Mouse (Mus musculus): Measurements from ENCODE around the gene Pea15a.
A peak's percentile ranks its signal among the peaks of the same experiment; 100 is the strongest.

Pea15a gene

DNA sequence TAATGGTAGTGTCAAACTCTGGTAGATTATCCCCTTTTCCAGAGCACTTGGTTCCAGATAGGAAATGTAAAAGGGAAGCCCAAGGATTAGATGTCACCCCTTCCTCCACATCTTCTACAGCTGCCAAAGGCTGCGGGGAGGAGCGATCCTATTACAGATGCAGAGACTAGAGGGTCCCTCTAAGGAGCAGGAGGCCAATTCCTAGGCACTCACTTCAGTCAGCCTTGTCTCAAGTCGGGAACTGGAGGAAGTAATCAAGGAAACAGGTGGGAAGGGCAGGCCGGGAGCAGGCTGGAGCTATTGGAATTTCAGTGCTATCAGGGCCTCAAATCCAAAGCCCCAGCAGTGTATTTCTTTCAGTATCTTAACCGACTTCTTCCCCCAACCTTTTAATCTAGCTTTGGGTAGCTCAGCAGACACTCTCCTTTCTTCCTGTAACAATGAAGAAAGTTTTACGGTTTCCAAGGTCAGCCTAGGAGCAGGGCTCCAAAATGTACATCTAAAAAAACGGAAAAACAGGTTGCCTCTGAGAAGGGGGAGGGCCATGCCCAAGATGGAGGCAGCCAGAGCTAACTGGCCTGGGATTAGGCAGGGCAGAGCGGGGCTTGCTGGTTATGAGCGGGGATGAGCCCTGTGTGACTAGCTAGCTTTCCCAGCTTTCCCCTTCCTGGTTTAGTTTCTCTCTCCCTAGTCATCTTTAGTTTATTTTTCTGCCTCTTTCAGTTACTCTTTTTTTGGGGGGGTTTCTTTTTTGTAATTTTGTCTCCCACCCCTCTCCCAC, 2.4 kb downstream of the Pea15a start:
- DNase-seq: no peak

DNA sequence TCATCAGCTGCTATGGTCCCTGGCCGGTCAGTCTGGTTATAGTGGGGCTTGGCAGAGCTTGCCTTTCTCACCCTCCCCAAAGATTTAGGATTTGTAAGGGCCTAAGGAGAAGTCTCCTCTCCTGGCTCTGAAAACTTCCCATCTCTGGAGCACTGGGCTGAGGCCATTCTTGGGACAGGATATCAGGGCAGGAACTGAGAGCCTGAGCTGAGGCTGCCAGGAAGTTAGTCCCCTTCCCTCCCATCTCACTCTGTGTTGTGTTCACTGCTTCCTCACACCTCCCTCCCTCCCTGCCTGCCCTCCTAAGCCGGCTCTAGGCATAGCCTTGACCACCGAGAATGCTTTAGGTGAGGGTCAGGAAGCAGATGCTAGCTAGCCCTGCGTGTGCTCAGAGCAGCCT, 3.0 kb downstream of the Pea15a start:
- DNase-seq: no peak

DNA sequence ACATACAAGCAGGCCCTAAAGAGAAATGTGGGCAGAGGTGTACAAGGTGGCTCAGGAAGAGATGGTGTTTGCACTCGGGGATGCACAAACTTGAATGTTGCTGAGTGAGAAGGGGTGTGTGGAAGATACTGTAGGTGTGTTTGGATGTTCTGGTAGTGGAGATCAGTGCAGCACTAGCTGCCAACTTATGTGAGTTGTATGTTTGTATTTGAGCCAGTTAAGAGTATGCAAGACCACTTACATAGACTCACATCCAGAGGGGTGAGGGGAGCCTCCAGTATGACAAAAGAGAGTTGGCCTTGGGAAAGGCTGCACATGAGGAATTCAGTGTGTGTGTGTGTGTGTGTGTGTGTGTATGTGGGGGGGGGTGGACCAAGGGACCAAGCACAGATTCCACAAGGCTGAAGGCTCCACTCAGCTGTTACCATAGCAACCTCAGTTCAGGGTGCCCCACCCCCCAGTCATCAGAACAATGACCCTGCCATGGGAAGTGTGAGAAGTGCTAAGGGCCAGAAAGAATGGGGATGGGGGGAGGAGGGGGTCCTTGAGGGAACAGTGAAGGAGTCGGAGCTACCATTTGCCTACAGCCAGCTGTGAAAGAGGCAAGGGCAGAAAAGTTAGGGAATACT, 3.6 kb downstream of the Pea15a start:
- DNase-seq: no peak

- no peak for DNase-seq
These were observed 4.4 kb downstream of the Pea15a start for GRCm38 (mm10) chr1:172201967-172202880.

GRCm38 (mm10) chr1:172200871-172201447, 5.6 kb downstream of the Pea15a start:
- DNase-seq: no peak

DNA sequence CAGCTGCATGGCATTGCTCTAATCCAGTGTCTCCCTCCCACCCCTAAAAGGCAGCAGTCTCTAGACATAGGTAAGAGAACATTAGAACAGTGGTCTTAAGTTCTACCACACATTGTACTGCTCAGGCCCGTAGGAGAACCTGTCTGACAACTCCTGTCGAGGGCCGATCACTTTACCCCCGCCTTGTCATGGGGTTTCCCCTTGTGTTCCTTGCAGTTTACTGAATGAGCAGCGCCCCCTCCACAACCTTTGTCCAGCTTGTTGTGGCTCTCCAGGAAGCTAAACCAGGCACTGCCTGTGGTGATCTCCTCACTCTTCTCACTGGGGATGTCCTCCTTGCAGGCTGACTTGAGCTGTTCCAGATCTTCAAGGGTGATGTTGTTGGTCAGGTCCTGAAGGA, 6.4 kb downstream of the Pea15a start:
- DNase-seq: peak; percentile 43 to 55

DNA sequence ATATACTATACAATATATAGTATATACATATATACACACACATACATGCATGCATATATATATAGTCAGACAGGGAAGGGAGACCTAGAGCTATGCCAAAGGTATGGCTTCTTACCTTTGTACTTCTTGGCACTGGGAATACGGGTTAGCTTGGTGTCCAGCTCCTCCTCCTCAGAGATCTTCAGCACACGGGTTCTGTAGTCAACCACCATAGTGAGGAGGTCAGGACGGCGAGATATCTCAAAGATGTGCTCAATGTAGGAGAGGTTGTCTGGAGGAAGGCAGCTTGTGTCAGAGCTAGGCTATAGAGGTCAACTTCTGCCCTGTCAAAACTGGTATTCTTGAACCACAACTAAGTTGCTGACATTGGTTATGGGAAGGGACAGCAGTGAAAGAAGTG, 7.6 kb downstream of the Pea15a start:
- no peak for DNase-seq

GRCm38 (mm10) chr1:172198316-172198715, 8.3 kb downstream of the Pea15a start:
- DNase-seq: no peak

DNA sequence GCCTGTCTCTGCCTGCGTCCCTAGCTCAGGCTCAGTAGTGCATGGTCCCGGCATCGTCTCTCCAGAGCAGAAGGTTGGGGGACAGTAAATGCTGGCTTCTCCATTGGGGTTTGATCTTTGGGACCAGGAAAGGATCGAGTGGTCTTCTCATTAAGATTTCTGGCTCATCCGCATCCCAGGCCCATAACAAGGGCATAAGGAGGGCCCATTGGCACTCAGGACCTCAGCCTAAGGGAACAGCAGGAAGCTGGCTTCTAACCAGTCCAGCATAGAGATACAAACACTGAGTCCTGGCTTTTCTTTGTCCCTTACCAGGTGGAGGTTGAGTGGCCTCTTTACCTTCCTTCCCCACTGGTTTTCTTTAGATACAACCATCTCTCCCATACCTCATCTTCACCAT, 8.8 kb downstream of the Pea15a start:
- DNase-seq: no peak

DNA sequence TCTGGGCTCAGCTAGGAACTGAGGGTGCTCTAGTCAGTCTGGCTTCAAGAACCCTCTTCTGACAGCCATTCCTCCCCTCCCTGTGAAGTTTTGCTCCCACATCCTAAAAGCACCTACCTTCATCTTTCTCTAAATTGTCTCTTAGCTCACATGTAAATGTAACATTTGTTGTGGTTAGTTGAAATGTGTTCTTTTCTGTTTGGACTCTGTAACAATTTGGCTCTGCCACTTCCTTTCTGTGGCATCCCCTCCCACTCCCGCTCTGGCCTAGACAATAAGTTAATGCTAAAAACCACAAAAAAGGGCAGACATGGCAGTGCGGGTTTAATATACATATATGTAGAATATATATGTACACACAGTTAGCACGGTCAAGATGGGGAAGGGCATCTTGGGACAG, 9.5 kb downstream of the Pea15a start:
- no peak for DNase-seq

- no peak for DNase-seq
These were observed 12.2 kb downstream of the Pea15a start for GRCm38 (mm10) chr1:172194435-172194834.

GRCm38 (mm10) chr1:172192217-172192616, 14.4 kb downstream of the Pea15a start:
- no peak for DNase-seq

DNA sequence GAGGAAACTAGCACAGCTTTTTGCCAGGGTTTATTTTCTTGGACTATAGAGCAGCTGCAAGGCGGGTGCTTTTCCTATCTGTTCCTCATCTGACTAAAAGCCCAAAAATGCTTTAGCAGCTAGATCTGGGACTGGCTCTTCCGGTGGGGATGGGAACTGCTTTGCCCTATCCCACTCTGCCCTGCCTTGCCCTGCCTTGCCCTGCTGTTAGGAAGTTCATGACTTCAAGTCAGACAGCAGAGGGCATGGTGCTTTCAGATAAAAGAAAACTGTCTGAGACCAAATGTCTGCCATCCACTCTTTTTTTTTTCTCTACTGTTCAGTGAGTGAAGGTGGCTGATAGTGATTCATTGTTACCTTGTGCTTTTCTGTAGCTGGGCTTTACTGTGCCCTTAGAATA, 15.0 kb downstream of the Pea15a start:
- DNase-seq: no peak

- DNase-seq: no peak
These were observed 17.7 kb downstream of the Pea15a start for GRCm38 (mm10) chr1:172188891-172189290.

DNA sequence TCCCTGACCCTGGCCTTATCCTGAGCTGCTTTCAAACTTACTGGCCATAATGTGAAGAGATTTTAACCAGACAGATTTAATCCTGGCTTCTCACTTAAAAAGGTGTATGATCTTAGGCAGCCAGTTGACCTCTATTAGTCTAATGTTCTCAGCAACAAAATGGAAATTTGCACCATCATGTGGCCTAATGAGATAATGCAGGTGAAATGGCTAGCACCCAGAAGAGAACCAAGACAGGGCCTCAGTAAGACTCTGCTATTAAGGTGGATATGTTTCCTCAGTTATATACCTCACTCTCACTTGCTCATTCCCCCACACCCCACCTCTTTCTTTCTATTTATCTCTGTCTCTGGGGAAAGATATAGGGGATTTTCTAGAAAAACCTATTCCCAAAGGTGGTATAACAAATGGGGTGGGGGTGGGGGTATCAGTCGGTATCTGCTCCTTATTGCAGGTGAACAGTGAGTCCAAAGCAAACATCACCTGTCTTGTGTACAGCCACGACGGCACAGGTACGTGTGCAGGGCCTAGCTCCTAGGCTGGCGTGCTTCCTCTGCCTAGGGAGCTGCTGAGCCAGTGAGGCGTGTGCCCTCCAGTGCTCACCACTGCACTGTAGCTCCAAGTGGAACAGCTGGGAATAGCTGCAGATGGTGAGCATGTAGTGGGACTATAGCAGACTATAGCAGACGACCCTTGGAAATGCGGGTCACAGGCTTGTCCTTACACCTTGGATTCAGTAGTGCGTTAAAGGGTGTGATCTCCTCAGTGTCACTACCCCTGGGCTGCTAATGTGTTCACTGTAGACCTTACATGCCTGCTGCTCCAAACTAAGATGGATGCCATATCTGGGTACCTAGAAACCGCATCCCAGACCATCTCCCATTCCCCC, 20.0 kb downstream of the Pea15a start:
- no peak for DNase-seq

GRCm38 (mm10) chr1:172183915-172184314, 22.7 kb downstream of the Pea15a start:
- DNase-seq: no peak

DNA sequence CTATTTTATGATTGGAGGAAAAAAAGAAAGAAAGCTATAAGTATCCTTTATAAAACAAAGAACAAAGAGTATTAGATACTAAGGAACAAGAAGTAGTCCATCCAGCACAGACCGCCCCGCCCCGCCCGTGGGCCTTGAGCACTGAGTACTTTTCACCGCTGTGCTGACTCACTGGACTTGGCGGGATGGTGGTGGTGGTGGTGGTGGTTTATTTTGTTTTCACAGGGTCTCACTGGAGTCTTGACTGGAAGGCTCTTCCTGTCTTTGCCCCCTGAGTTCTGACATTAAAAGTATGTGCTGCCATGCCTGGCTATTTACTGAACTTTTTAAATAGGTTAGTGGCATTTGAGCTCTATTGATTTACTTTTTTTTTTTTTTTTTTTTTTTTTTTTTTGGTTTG, 23.5 kb downstream of the Pea15a start:
- DNase-seq: no peak

GRCm38 (mm10) chr1:172181777-172182176, 24.8 kb downstream of the Pea15a start:
- no peak for DNase-seq

- DNase-seq: no peak
These were observed 25.7 kb downstream of the Pea15a start for GRCm38 (mm10) chr1:172180881-172181280.

DNA sequence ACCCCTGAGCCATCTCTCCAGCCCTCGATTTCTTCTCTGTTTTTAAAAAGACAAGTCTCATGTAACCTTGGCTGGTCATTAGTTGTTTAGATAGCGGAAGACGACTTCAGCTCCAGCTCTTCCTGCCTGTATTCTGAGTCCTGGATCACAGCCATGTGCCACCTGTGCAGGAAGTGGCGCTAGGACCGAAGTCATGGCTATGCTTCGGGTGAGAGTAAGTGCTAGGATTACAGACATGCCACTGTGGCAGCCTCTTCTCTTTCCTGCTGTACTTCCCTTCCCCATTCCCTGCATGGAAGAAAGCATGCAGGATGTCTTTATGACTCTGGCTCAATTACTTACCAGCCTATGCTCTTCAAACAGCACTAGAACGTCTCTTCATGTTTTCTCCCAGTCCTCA, 27.5 kb downstream of the Pea15a start:
- no peak for DNase-seq

- DNase-seq: no peak
These were observed 28.8 kb downstream of the Pea15a start for GRCm38 (mm10) chr1:172177791-172178190.

- no peak for DNase-seq
These were observed 33.4 kb downstream of the Pea15a start for GRCm38 (mm10) chr1:172173181-172173580.

All from lung, adult 18-20 months (tissue).